Mouse (Mus musculus): ENCODE results near the gene Rai1.

- TF ChIP-seq MYOD1 (IDR thresholded peaks at IDR 0.05; ENCODE audit: control insufficient read depth, insufficient read length, low read depth) (no peak), CTCF (IDR thresholded peaks at IDR 0.05; ENCODE audit: control insufficient read depth, insufficient read depth, insufficient read length) (no peak), CEBPB (IDR thresholded peaks at IDR 0.05; ENCODE audit: low read depth) (no peak), USF1 (IDR thresholded peaks at IDR 0.05; ENCODE audit: low read depth) (no peak)
Measured at GRCm38 (mm10) chr11:60158271-60158670, 53.5 kb downstream of the Rai1 start.
